Mouse (Mus musculus) brain, embryonic 14.5 days (tissue): ENCODE measurements around the gene Cnbp. TPM values are rescaled to one million over a fixed set of nuclear protein-coding genes. Genes with fewer than 3 reads are reported as not detected.

Experiments used
- DNase-seq: peaks from one replicate; pipeline ENCODE4 v3.0.0-alpha.2; 2011; ENCODE audit warnings: low read depth
- CTCF ChIP-seq: fragments of 200-500 bp; IDR thresholded peaks from 2 replicates; pipeline ENCODE4 v1.5.1; 2012; ENCODE audit warnings: inconsistent platforms, mild to moderate bottlenecking, moderate library complexity, borderline replicate concordance; ENCODE audit not compliant: insufficient read depth, insufficient read length; ENCODE audit errors: extremely low read depth
- POLR2A ChIP-seq: fragments of 200-500 bp; IDR thresholded peaks from 2 replicates; pipeline ENCODE4 v1.6.1; 2012; ENCODE audit warnings: mild to moderate bottlenecking, inconsistent platforms, borderline replicate concordance; ENCODE audit not compliant: poor library complexity, insufficient read depth, insufficient read length, severe bottlenecking; ENCODE audit errors: extremely low read depth
- polyA plus RNA-seq: library from polyadenylated mRNA; depleted of rRNA; stranded (reverse); fragments of >200 nt; gene quantifications from 2 replicates; pipeline ENCODE4 v1.2.3, GENCODE M21; 2012; rRNA removed

Cnbp gene
- polyA plus RNA-seq, result 264 and 299 TPM in 2 replicates

DNA sequence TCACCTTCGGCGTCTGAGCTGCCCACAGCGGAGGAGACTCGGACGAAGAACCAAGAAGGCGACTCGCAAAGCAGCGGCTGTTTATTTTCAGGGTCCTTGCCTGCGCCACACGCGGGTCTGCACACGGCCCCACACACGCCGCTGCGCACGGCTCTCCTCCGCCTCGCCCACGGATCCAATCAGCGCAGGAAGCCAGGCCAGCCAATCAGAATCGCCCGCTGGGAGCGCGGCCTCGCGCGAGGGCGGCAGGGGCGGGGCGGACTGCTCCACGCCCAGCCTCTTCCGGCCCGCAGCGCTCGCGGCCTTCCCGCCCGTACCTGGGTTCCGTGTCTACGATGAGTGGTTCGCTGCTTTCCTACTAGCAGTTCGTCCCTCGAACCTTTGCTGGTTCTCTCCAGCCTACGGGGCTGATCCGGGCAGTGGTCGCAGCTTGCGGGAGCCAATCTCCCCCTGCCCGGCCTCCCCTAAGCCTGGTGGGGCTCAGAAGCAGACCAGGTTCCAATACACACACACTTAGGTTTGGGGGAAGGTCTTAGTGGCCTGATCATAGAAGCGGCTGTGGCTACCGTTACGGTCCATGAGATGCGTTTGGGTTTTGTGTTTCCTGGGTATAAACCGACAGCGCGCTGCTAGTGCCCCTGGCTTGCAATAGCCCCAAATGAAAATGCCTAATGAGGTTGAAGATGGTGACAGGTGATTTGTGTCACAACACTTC, at the start of gene Cnbp:
Gene Cnbp (minus strand): TSS at position 207 of the 715 bp plus-strand sequence.
- peak; percentile 89 for TF ChIP-seq POLR2A
- TF ChIP-seq CTCF, result no peak
- peak; percentile 99 for DNase-seq

DNA sequence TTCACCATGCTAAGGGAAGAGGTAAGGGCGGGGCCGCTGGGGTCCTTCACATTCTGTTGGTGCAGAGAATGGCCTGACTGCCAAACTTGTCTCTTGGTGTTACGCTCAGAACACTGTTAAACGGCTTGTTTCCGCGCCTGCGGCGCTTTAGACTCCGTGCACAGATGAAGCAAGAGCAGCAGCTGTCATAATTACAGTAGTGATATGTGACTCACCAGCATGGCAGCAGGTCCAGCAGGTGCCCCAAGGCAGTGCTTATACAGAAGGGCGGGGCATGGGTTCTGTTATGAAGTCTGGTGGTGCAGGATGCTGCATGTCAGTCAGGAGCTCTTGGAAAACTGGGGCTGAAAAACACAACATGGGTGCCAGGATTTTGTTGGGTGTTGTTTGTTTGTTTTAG, 47.1 kb upstream of the Cnbp start:
- DNase-seq, result no peak
- no peak for TF ChIP-seq POLR2A
- no peak for TF ChIP-seq CTCF

DNA sequence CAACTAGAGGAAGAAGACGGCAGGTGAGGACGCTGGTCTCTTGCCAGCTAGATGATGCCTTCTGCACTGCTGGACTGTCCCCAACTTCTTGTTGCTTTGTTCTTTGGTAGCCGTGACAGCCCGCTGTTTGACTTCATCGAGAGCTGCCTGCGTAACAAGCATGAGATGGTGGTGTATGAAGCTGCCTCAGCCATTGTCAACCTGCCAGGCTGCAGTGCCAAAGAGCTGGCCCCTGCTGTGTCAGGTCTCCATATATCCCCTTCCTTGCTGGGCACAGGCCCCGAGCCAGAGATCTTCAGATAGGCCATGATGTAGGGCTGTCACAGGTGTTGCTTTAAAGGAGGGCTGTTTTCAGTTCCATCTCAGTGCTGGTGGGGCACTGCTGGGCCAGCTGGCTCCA, 43.0 kb upstream of the Cnbp start:
- TF ChIP-seq CTCF, result no peak
- TF ChIP-seq POLR2A, result no peak
- no peak for DNase-seq

DNA sequence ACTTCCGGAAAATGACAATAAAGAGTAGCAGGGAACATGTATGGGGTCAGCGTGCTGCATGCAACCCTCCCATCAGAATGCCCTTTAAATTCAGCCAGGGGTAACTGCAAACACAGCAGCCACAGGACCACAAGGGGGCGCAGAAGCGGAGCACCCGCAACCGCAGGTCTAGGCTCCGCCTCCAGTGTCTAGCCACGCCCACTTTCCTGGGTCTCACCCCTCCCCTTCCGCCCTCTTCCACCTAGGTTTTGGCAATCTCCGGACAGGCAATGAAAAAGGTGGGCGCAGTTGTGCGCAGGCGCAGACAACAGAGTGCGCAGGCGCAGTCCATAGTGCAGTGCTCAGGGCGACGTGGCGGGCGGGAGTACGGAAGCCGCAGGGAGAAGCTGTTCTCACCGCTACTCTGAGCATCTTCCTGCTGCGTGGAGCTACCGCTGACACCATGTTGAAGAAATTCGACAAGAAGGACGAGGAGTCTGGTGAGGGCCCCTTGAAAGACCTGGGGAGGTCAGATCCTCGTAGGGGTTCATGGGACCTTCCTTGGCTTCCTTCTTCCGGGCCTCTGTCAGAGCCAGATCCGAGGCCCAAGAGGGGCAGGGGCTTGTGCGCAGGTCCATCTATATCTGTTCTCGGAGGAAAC, 36.8 kb upstream of the Cnbp start, which contains the start of gene Copg1:
Gene Copg1 (plus strand): TSS at position 221 of the 640 bp plus-strand sequence.
- TF ChIP-seq CTCF (peak; percentile 94), POLR2A (peak; percentile 66; the same call in 1 of the 2 replicates)
- DNase-seq, result peak; percentile 99

DNA sequence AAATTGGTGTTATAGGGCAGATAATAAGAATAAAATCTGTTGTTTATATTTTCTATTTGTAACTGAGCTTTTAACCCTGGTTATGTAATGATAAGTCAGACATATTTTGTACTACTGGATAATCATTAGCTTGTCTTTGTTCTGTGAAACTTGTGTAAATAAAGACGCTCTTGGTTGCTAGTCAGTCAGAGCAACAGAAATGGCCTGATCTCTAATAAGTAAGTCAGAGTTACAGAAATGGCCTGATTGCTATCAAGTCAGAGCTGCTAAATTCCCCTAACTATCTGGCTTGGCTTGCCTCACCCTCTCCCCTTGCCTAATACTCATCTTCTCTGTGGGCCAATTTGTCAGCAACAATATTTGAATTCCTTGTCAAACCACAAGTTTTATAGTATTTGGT, 35.8 kb upstream of the Cnbp start:
- DNase-seq, result no peak
- TF ChIP-seq CTCF (no peak), POLR2A (no peak)

DNA sequence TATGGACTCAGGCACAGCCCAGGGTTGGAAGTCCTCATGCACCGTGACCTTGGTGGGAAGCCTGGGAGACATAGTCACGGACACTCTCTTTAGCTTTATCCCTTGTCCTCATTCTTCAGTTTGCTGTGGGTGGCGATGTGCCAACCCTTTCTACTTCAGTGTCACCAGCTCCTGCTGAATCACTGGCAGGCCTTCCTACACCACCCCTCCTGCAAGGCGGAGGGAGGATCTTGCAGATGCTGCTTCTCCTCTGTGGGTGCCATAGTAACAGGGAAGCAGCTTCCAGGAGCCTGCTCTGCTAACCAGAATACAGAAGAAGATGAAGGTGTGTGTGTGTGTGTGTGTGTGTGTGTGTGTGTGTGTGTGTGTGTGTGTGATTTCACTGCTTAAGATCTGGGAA, 31.9 kb upstream of the Cnbp start:
- DNase-seq, result peak; percentile 69
- TF ChIP-seq POLR2A, result no peak
- TF ChIP-seq CTCF, result no peak

GRCm38 (mm10) chr6:87882221-87882620, 31.3 kb upstream of the Cnbp start:
- DNase-seq, result no peak
- TF ChIP-seq POLR2A (no peak), CTCF (no peak)

- TF ChIP-seq CTCF (no peak), POLR2A (no peak)
- DNase-seq, result no peak
Measured at GRCm38 (mm10) chr6:87879628-87880027, 28.7 kb upstream of the Cnbp start.

DNA sequence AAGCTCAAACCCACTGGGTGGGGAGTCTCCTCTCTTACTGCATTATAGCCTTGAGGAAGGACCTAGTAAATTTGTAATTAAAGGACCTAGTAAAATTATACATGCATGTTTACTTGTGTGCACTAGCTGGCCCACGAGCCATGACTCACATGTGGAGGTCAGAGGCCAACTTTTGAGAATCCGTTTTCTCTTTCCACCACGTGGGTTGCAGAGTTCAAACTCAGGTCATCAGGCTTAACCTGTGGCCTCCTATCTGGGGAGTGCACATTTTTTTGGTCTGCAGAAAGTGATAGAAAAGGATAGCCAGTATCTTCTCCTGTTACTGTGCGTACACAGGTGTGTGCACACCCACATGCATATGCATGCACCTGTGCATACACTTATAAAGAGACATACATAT, 28.1 kb upstream of the Cnbp start:
- no peak for DNase-seq
- no peak for TF ChIP-seq CTCF
- no peak for TF ChIP-seq POLR2A

- TF ChIP-seq CTCF (no peak), POLR2A (no peak)
- DNase-seq, result no peak
Measured at GRCm38 (mm10) chr6:87876068-87876643, 25.2 kb upstream of the Cnbp start.

DNA sequence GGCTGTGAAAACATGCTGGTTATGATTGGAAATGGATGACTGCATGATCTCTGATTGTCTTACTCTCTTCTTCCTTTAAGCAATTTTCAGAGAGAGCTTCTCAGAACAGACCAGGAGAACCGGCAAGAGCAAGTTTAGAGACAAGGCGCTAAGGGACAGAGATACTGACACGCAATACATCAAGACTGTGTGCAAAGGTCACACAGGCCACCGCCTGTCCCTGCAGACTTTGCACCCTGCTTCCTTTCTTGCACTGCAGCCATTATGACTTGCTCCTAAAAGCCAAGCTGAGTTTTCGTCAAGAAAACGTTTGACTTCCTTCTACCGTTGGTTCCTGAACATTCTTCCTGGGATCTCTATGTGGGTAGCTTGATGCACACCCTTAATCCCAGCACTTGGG, 24.7 kb upstream of the Cnbp start:
- no peak for DNase-seq
- TF ChIP-seq CTCF (no peak), POLR2A (no peak)

GRCm38 (mm10) chr6:87875083-87875482, 24.2 kb upstream of the Cnbp start:
- TF ChIP-seq CTCF (no peak), POLR2A (no peak)

GRCm38 (mm10) chr6:87873963-87874362, 23.1 kb upstream of the Cnbp start:
- DNase-seq, result no peak
- TF ChIP-seq CTCF (no peak), POLR2A (no peak)

More at GRCm38 (mm10) chr6:87875083-87875482, 24.2 kb upstream of the Cnbp start:
- no peak for DNase-seq
